Mouse (Mus musculus): Measurements from ENCODE around the gene Sulf2. TPM values are rescaled to one million over a fixed set of nuclear protein-coding genes. Genes with fewer than 3 reads are reported as not detected.

Gene Sulf2
- 1 to 10 TPM; 1.1 to 3.8 TPM for total RNA-seq (2023)

DNA sequence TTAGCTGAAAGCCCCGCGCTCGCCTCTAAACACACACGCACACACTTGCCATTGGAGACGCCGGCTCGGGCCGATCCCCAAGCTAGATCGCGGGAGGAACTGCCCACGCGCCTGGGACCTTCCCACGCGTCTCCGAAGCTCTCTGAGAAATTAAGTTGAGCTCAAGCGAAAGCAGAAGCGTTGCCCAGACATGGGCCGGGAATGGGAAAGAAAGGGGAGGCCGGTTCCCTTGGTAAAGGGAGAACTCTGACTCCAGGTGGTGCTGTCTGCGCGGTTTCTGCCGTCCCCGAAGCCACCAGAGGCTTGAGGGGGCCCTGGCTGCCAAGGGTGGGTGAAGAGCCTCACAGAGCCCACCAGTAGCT lies at the start of gene Sulf2:
Gene Sulf2, minus strand, starts transcription at position 210 of the 362 bp plus-strand sequence.

Other genes with a start within 250 kb of the Sulf2 start
- 100 to 1,000 TPM; 145 to 156 TPM for gene Ncoa3, start 163.0 kb downstream of the Sulf2 start, total RNA-seq (2023)

Measured in T-cell, adult 66 days (primary cell).